Mouse (Mus musculus) testis, adult 2 months (tissue): ENCODE data around the gene Lgr6.

Source experiments
- CTCF ChIP-seq: fragments of 200-500 bp; IDR thresholded peaks from 2 replicates; pipeline ENCODE4 v1.5.1; 2012; ENCODE audit warnings: low read depth, mild to moderate bottlenecking, inconsistent platforms, low read length, moderate library complexity; ENCODE audit not compliant: control insufficient read depth, insufficient read depth, insufficient replicate concordance
- POLR2A ChIP-seq: fragments of 200-500 bp; IDR thresholded peaks from 2 replicates; pipeline ENCODE4 v1.6.1; 2012; ENCODE audit warnings: low read depth, mild to moderate bottlenecking, inconsistent platforms, low read length, moderate library complexity; ENCODE audit not compliant: control insufficient read depth

GRCm38 (mm10) chr1:134942898-134943297 is 162.2 kb downstream of the Lgr6 start:
- no peak for TF ChIP-seq POLR2A
- TF ChIP-seq CTCF, result no peak
